Mouse (Mus musculus) frontal cortex, postnatal 36 days (tissue): ENCODE measurements around the gene Tnfaip2.
A peak's percentile ranks its signal among the peaks of the same experiment; 100 is the strongest.

Source experiments
- DNase-seq, 2 experiments: peaks; one replicate each; pipeline ENCODE4 v3.0.0; 2022; ENCODE audit warnings: low spot score in 2 of 2

Gene Tnfaip2

GRCm38 (mm10) chr12:111445890-111446613 lies 3.8 kb downstream of the Tnfaip2 start:
- DNase-seq: no peak

DNA sequence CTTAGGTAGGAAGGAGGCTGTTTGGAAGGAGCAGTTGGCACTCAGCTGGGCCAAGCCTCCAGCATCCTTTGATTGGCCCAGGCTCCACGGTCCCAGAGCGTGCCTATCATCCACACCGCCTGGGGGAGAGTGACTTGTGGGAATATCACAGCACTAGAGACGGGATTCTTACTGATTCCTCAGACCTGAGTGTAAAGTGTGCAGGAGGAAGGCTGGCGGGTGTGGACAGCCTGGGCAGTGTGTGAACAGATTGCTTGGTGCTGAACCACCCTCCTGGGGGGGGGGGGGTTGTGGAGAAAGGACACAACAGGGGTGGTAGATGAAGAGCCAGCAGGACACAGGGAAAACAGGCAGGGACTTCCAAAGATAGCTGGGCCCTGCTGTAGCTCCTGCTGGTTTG lies 4.5 kb downstream of the Tnfaip2 start:
- DNase-seq: no peak

DNA sequence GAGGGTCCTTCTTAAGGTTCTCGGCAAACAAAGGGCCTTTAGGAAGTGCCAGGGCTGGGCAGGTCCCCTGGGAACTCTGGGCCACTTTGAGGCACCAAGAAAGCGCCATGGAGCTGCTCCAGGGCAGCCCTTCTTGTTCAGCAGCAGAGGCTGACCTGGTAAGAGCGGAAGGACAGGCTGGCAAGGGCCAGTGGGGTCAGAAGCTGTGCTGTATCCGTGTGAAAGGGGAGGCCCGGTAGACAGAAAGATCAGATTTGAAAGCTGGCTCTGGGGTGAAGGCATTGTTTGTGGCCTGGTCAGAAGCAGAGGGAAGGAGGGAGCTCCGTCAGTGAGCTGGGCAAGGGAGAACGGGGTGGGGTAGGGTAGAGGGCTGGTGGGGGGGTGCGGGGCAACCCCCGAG lies 5.1 kb downstream of the Tnfaip2 start:
- no peak for DNase-seq

GRCm38 (mm10) chr12:111447898-111448760 lies 5.9 kb downstream of the Tnfaip2 start:
- no peak for DNase-seq

- no peak for DNase-seq
These were observed 6.8 kb downstream of the Tnfaip2 start for GRCm38 (mm10) chr12:111448931-111449705.

DNA sequence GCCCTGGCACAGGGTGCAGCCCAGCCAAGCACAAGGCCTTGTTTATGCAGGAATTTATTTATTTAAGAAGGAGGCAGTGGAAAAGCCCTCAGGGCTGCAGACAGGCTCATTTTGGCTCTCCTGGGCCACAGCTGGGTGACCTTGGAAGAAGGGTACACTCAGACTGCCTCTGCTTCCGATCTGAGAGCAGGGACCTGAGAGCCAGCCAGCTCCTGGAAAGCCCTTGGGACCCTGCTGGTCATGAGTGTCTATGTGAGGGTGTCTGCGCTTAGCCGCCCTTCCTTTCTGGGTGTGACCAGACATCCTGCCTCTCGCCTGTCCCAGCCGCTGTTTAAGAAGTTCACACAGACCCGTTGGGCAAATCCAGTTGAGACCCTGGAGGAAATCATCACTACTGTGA lies 8.1 kb downstream of the Tnfaip2 start:
- DNase-seq: no peak

DNA sequence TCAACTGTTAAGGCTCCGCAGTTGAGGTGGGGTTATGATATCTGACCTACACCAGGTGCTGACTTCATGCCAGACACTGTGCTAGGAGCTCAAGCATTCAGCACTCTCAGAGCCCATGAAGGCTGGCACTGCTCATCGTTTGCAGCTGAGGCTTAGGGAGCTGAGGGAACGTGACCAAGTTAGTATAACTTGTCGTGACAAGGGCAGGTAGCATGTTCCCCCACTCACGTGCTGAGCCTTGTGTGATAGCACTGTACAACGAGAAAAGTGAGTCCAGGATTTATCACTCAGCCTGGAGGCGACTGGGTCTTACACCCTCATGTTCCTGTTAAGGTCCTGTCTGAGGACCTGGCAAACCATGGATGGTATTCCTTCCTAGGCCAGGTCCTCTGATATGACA lies 9.3 kb downstream of the Tnfaip2 start:
- DNase-seq: no peak

DNA sequence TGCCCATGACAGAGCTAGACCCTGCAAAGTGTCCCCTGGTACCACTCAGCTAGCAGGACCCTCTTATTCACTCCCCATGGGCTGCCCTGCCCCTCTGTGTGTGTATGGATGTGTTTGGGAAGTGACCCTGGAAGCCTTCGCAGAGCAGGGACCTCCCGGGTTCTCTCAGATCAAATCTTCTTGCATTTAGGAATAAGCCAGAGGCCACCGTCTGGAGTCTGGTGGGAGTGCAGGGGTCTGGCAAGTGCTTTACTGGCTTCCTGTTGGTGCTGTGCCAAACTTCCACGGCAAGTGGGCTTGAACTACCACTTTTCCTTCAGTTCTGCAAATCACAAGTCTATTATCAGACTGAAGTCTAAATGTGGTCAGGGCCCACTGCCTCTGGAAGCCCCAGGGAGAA lies 11.8 kb downstream of the Tnfaip2 start:
- DNase-seq: no peak

GRCm38 (mm10) chr12:111454543-111455280 lies 12.4 kb downstream of the Tnfaip2 start:
- DNase-seq: no peak

DNA sequence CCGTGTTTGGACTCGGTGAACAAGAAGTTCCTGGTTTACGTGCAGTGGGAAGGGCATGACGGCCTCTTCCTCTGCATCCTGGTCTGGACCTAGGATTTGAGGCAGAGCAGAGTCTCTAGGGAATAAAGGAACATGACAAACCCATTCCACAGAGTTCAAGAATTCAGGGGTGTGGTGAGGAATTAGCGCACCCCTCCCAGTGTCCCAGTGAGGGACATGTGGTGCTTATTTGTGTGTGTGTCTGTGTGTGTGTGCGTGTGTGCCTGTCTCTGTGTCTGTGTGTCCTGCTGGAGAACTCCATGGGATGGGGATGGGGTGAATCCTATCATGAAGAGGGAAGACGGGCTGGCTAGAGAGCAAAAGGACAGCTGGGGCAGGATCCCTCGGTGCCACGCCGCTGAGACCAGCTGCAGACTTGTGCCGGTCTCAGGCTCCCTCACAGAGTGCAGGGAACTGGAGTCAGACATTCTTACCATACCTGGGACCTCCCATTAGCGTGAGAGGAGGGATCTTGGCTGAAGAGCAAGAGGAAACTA lies 13.1 kb downstream of the Tnfaip2 start:
- no peak for DNase-seq

GRCm38 (mm10) chr12:111455860-111456259 lies 13.6 kb downstream of the Tnfaip2 start:
- no peak for DNase-seq

- DNase-seq: no peak
These were observed 15.5 kb downstream of the Tnfaip2 start for GRCm38 (mm10) chr12:111457742-111458141.

DNA sequence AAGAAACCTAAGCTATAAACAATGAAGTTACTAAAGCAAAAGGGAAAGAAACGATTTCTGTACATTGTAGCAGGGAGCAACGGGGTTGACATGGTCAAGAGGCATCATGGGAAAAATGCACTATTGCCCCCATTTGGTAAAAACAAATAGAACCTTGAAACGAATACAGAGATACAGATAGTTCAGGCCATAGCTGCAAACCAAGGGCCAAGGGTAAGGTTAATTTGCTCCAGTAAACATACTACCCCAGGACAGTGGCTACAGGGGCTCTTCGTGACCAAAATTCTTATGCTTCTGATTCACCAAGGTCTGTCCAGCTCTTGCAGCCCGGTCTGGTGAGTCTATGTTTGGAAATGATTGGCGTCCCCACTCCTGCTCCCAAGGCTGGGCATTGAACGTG lies 21.3 kb downstream of the Tnfaip2 start:
- no peak for DNase-seq

- DNase-seq: no peak
These were observed 24.1 kb downstream of the Tnfaip2 start for GRCm38 (mm10) chr12:111466369-111466768.

GRCm38 (mm10) chr12:111468206-111468605 lies 25.9 kb downstream of the Tnfaip2 start:
- DNase-seq: no peak

GRCm38 (mm10) chr12:111469507-111469906 lies 27.2 kb downstream of the Tnfaip2 start:
- peak; percentile 63 to 70 for DNase-seq

DNA sequence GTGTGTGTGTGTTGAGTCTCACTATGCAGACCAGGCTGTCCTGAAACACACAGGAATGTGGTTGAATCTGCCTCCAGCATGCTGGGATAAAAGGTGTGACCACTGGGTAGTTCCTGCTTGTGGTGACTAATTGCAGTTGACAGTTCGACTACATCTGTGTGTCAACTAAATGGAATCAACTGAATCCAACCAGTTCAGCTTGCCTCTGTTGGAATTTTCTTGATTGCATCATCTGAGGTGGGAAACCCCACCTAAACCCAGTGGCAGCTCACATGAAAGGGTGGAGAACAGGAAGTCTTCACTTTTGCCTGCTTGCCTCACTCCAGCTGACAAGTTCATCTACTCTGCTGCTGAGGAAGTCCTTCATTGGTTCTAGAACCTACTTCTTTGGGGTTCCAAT lies 28.9 kb downstream of the Tnfaip2 start:
- no peak for DNase-seq

- no peak for DNase-seq
These were observed 29.5 kb downstream of the Tnfaip2 start for GRCm38 (mm10) chr12:111471721-111472120.

DNA sequence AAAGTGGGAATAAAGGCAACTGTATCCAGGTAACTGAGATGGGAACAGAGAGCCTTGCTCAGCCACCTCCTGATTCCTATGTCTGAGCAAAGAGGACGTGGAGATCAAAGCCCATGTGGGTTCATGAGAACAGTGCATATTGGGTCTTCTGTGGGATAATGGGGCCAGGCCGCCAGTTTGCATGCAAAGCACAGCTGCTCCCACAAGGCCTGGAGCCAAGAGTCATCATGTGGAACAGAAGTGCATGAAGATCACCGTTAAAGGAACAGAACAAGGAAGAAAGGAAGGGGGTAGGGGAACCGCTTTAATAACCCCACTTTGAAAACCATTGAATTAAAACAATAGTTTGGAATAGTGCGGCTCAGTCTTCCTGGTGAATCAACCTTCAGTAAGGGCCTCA lies 30.6 kb downstream of the Tnfaip2 start:
- DNase-seq: no peak

DNA sequence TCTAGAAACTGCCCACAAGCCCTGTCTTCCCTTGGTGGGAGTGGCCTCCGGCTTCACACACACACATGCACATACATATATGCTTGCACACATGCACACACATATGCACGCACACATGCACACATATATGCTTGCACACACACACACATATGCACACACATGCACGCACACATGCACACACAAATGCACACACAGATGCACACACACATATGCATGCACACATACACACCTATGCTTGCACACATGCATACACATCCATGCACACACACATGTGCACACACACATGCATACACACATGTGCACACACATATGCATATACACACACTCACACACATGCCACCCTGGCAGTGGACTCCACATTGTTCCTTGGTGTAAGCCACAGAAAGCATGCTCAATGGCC lies 32.1 kb downstream of the Tnfaip2 start:
- DNase-seq: no peak

- peak in 1 of 2 experiments; percentile 20 for DNase-seq
These were observed 32.8 kb downstream of the Tnfaip2 start for GRCm38 (mm10) chr12:111474893-111475643.
